Mouse (Mus musculus) limb, embryonic 14.5 days (tissue): ENCODE measurements around the gene St3gal6. TPM values are rescaled to one million over a fixed set of nuclear protein-coding genes. Genes with fewer than 3 reads are reported as not detected.

ENCODE experiments used
- ATAC-seq: fragments of 200-750 bp; cut with Nextera tagmentation; 2 replicates; pipeline ENCODE4 v1.8.0; 2017; ENCODE audit warnings: low read depth, moderate number of reproducible peaks, moderate TSS enrichment; ENCODE audit not compliant: low FRiP score
- DNase-seq: peaks from one replicate; pipeline ENCODE4 v3.0.0-alpha.2; 2015; ENCODE audit warnings: low spot score
- H3K27ac ChIP-seq: fragments of 300-500 bp; sonication (generic); replicated peaks from 2 replicates; pipeline ENCODE4 v1.5.1; 2014; ENCODE audit warnings: low read depth, mild to moderate bottlenecking, low read length, moderate library complexity, mixed read lengths
- H3K27me3 ChIP-seq: fragments of 300-500 bp; sonication (generic); 2 replicates; pipeline ENCODE4 v1.6.1; 2014; ENCODE audit warnings: low read length, mixed read lengths; ENCODE audit not compliant: control insufficient read depth, insufficient read depth
- H3K36me3 ChIP-seq: fragments of 300-500 bp; sonication (generic); 2 replicates; pipeline ENCODE4 v1.6.1; 2014; ENCODE audit warnings: mild to moderate bottlenecking, low read length, moderate library complexity, mixed read lengths; ENCODE audit not compliant: control insufficient read depth, insufficient read depth
- H3K4me1 ChIP-seq: fragments of 300-500 bp; sonication (generic); 2 replicates; pipeline ENCODE4 v1.6.1; 2014; ENCODE audit warnings: antibody characterized with exemption, low read length, mixed read lengths; ENCODE audit not compliant: control insufficient read depth, insufficient read depth
- H3K4me2 ChIP-seq: fragments of 300-500 bp; sonication (generic); replicated peaks from 2 replicates; pipeline ENCODE4 v1.6.1; 2014; ENCODE audit warnings: low read depth, mild to moderate bottlenecking, low read length, moderate library complexity; ENCODE audit not compliant: severe bottlenecking
- H3K4me3 ChIP-seq: fragments of 300-500 bp; sonication (generic); replicated peaks from 2 replicates; pipeline ENCODE4 v1.5.1; 2014; ENCODE audit warnings: low read length
- H3K9ac ChIP-seq: fragments of 300-500 bp; sonication (generic); 2 replicates; pipeline ENCODE4 v1.6.1; 2014; ENCODE audit warnings: mild to moderate bottlenecking, low read depth, low read length, moderate library complexity; ENCODE audit not compliant: severe bottlenecking
- H3K9me3 ChIP-seq: fragments of 300-500 bp; sonication (generic); 2 replicates; pipeline ENCODE4 v1.6.1; 2016; ENCODE audit warnings: low read length; ENCODE audit not compliant: control insufficient read depth
- POLR2A ChIP-seq: fragments of 200-500 bp; IDR thresholded peaks from 2 replicates; pipeline ENCODE4 v1.8.0; 2012; ENCODE audit warnings: inconsistent platforms, mild to moderate bottlenecking, moderate library complexity, borderline replicate concordance; ENCODE audit not compliant: insufficient read depth, insufficient read length; ENCODE audit errors: extremely low read depth
- whole genome bisulfite sequencing: fragments of 180-500 bp; shearing (Covaris S2); extraction: QIAGEN DNeasy Blood & Tissue Kit; methylation state at CpG from one replicate; pipeline ENCODE4 v1.1.7; 2014; 5-methylcytosine and 5-hydroxymethylcytosine counted together
- polyA plus RNA-seq, 2 experiments: library from polyadenylated mRNA; depleted of rRNA in 1 of 2; stranded (reverse) in 1 of 2; unstranded in 1 of 2; fragments of >200 nt; fragmentation: Nextera tagmentation in 1 of 2; extraction: Ambion mirVana in 1 of 2; gene quantifications; 2 replicates each; pipeline versions ENCODE4 v1.2.1 to v1.2.3; 2012 to 2014

Gene St3gal6
- polyA plus RNA-seq, 2 experiments, result 12.8 to 15.2 TPM

GRCm38 (mm10) chr16:58432384-58432783, 91.7 kb downstream of the St3gal6 start:
- no peak overlapping the region for H3K4me2 ChIP-seq
- H3K4me1 ChIP-seq, result no peaks in the 10 kb centered on the region
- H3K9ac ChIP-seq, result no peak overlapping the region
- H3K27ac ChIP-seq, result no peak overlapping the region
- no peaks in the 10 kb centered on the region for H3K27me3 ChIP-seq
- peaks cover 23% of the 10 kb centered on the region for H3K36me3 ChIP-seq
- WGBS, result 92% methylated on average over 1 of the region's 1 CpGs
- DNase-seq (no peak), ATAC-seq (no peak)
- no peaks in the 10 kb centered on the region for H3K9me3 ChIP-seq
- H3K4me3 ChIP-seq, result no peak overlapping the region
- no peak for TF ChIP-seq POLR2A

- H3K27ac ChIP-seq, result no peak overlapping the region
- no peak for TF ChIP-seq POLR2A
- H3K4me2 ChIP-seq, result no peak overlapping the region
- DNase-seq (no peak), ATAC-seq (no peak)
- H3K27me3 ChIP-seq, result no peaks in the 10 kb centered on the region
- no peak overlapping the region for H3K9ac ChIP-seq
- no peak overlapping the region for H3K4me3 ChIP-seq
- H3K36me3 ChIP-seq, result peaks cover 15% of the 10 kb centered on the region
- 83% methylated on average over 7 of the region's 7 CpGs for WGBS
- H3K4me1 ChIP-seq, result no peaks in the 10 kb centered on the region
- H3K9me3 ChIP-seq, result no peaks in the 10 kb centered on the region
These were observed 93.8 kb downstream of the St3gal6 start for GRCm38 (mm10) chr16:58430246-58430645.

DNA sequence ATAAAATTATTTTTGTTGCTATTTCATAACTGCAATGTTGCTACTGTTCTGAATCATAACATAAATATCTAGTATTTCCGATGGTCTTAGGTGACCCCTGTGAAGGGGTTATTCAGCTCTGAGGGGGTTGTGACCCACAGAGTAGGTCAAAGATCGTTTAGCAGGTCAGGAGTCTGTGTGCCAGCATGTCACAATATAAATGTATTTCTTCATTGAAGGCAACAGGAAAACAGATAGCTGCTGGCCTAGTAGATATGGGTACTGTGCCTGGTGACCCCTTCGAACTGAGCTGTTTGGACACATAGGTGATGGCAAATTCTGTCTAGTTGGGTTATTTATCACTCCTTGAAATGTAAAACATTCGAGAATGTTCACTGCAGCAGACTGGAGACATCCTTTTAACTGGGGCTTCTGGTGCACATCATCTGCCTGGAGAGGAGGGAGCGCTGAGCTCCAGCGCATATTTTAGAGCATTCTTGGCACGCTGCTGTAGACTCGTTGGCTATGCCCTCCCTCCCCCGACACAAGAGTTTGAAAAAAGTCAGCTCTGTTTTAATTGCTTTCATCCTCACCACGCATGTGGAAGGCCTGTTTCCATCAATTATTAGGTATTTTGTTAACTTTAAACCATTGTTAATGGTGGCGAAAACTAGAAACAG, 102.2 kb downstream of the St3gal6 start:
- DNase-seq (peak; percentile 49), ATAC-seq (no peak)
- Histone ChIP-seq H3K36me3 (no peaks in the 10 kb centered on the region), H3K4me2 (no peak overlapping the region), H3K9ac (no peak overlapping the region), H3K27me3 (no peaks in the 10 kb centered on the region), H3K4me3 (no peak overlapping the region), H3K27ac (no peak overlapping the region), H3K4me1 (peaks cover 17% of the 10 kb centered on the region), H3K9me3 (0 out of 2 replicates have a peak, but pooled peaks cover 6% of the 10 kb centered on the region)
- 30% methylated on average over 11 of the region's 11 CpGs for WGBS
- TF ChIP-seq POLR2A, result no peak

Other genes starting within 250 kb of the St3gal6 start
- 22.8 and 26.4 TPM in 2 replicates for gene Dcbld2, start 115.8 kb downstream of the St3gal6 start, polyA plus RNA-seq (2012; rRNA removed)
- 10.0 and 12.1 TPM in 2 replicates for gene Dcbld2, start 115.8 kb downstream of the St3gal6 start, polyA plus RNA-seq (2014; fragmentation: Nextera tagmentation; extraction: Ambion mirVana)
- not detected in 2 replicates for gene Gm813, start 92.7 kb upstream of the St3gal6 start, polyA plus RNA-seq (2012; rRNA removed)
- not detected in 2 replicates for gene Gm813, start 92.7 kb upstream of the St3gal6 start, polyA plus RNA-seq (2014; fragmentation: Nextera tagmentation; extraction: Ambion mirVana)
- not detected in 2 replicates for gene E330017A01Rik, start 114.5 kb upstream of the St3gal6 start, polyA plus RNA-seq (2012; rRNA removed)
- not detected in 2 replicates for gene E330017A01Rik, start 114.5 kb upstream of the St3gal6 start, polyA plus RNA-seq (2014; fragmentation: Nextera tagmentation; extraction: Ambion mirVana)
- gene Cpox, start 146.0 kb upstream of the St3gal6 start, polyA plus RNA-seq (2012; rRNA removed), result 20.3 TPM in 2 replicates
- gene Cpox, start 146.0 kb upstream of the St3gal6 start, polyA plus RNA-seq (2014; fragmentation: Nextera tagmentation; extraction: Ambion mirVana), result 22.3 and 24.4 TPM in 2 replicates
- gene Gpr15, start 194.8 kb upstream of the St3gal6 start, polyA plus RNA-seq (2012; rRNA removed), result 0.05 and 0.06 TPM in 2 replicates
- gene Gpr15, start 194.8 kb upstream of the St3gal6 start, polyA plus RNA-seq (2014; fragmentation: Nextera tagmentation; extraction: Ambion mirVana), result 0.15 TPM in 1 of 2 replicates, not detected in the other
- gene Cldnd1, start 203.7 kb upstream of the St3gal6 start, polyA plus RNA-seq (2012; rRNA removed), result 107 and 125 TPM in 2 replicates
- 137 and 145 TPM in 2 replicates for gene Cldnd1, start 203.7 kb upstream of the St3gal6 start, polyA plus RNA-seq (2014; fragmentation: Nextera tagmentation; extraction: Ambion mirVana)
- gene Olfr172, start 238.9 kb upstream of the St3gal6 start, polyA plus RNA-seq (2012; rRNA removed), result not detected in 2 replicates
- gene Olfr172, start 238.9 kb upstream of the St3gal6 start, polyA plus RNA-seq (2014; fragmentation: Nextera tagmentation; extraction: Ambion mirVana), result not detected in 2 replicates